Mouse (Mus musculus): ENCODE measurements around the gene Pgam2.

The Pgam2 gene

GRCm38 (mm10) chr11:5778481-5778880 lies 25.1 kb downstream of the Pgam2 start:
- no peak for DNase-seq (ENCODE audit: low read depth, low spot score)

DNA sequence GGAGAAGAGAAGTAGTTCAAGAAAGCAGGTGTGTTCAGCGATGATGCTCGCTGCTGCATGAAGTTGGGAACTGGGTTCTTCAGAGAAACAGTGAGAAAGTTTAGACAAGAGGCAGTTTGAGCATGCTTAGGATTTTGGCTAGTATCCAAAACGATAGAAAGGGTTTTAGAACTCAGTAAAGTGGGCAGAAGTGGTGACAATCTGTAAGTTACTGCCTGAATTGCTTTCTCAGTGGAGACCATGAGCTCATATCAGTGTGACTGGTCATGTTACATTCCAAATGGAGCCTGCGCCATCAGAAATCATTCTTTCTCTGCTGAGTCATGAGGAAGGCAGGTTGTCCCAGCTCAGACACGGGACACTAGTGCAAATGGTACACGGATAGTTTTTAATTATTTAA lies 37.5 kb downstream of the Pgam2 start:
- DNase-seq (ENCODE audit: low read depth, low spot score): no peak

DNA sequence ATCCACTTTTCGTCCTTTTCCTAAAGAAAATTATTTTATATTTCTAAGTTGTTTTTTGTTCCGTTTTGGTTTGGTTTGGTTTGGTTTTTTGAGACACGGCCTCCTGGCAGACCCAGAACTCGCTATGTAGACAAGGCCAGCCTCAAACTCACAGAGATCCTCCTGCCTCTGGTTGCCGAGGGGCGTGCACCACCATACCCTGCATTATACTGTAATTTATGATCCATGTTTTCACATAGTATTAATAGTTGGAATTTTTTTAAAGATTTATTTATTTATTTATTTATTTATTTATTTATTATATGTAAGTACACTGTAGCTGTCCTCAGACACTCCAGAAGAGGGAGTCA lies 40.9 kb downstream of the Pgam2 start:
- DNase-seq (ENCODE audit: low read depth, low spot score): no peak

DNA sequence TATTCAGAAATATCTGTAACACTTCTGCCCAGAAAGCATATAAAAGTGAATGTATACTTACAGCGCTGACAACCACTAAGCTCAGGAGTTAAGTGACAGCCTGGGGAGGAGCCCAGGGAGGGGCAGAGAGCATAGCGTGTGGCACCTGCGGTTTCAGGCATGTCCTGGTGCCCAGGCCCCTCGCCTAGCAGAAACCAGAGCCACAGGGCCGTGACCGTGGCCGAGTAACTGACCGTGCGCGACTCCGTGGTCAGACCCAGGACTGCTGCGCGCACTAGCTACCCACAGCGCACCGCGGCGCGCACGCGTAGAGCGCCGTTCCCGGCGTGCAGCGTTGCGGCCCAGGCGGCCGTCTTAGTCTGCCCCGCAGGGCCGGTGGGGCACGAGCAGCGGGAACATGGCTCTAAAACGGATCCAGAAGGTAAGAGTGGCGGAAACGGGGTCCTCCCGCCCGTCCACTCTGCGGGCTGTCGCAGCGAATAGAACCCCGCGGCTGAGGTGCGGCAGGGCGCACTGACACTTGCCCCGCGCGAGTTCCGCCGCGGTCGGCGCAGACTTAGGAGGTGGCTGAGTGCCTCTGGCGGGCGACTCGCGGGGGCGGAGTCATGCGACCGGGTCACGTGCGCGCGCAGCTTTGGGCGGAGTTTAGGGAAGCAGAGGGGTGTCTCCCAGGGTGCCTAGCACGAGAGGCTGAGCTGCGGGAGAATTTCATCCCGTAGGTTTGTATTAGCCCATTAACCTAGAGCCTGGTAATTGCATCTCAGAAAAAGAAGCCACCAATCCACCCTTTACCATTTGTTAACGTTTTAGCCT lies 41.5 kb downstream of the Pgam2 start, which contains the start of gene Urgcp:
Gene Urgcp, minus strand, starts transcription at position 557 of the 813 bp plus-strand sequence.
- DNase-seq (ENCODE audit: low read depth, low spot score): peak; percentile 87

DNA sequence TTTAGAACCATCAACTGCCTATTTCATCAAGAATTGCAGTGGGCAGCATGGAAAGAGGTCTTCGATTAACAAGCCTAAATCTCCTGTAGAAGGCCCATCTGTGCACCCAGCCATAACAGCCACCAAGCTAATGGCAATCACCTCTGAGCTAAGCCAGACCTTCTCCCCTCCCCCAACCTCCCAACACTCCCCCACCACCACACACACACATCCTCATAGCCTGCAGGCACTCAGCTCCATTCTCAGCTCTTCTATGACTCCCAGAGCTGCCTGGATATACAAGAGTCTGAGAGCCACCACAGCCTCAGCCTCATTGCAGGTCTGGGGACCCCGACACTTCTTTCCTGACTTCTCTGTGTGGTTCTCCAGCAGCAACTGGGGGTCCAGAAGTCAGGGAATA lies 49.8 kb downstream of the Pgam2 start:
- no peak for DNase-seq (ENCODE audit: low read depth, low spot score)
